Mouse (Mus musculus) frontal cortex, adult (tissue): ENCODE data around the gene Fbxl20.
A peak's percentile ranks its signal among the peaks of the same experiment; 100 is the strongest.
"Not testable (repeated sequence)": the region's sequence is repeated elsewhere in the genome, so short reads cannot be mapped to it uniquely, and the experiment has no call there.

ENCODE experiments used
- ATAC-seq: cut with Nextera tagmentation; 2 replicates; pipeline ENCODE4 v1.9.2; 2017; ENCODE audit warnings: mild to moderate bottlenecking, moderate library complexity, mixed read lengths; ENCODE audit not compliant: low TSS enrichment

Gene Fbxl20

GRCm38 (mm10) chr11:98149786-98150624 is at the start of gene Fbxl20:
Gene Fbxl20, minus strand, starts transcription at chr11:98150403.
- ATAC-seq = peak; percentile 88

- peak; percentile 99 for ATAC-seq
Measured at GRCm38 (mm10) chr11:98192901-98193805, 43.0 kb upstream of the Fbxl20 start, which contains the start of gene Med1. Gene Med1, minus strand, starts transcription at chr11:98193293.

GRCm38 (mm10) chr11:98190820-98191219 is 40.6 kb upstream of the Fbxl20 start:
- ATAC-seq = no peak

- ATAC-seq = no peak
Measured at GRCm38 (mm10) chr11:98187640-98188395, 37.6 kb upstream of the Fbxl20 start.

- ATAC-seq = not testable (repeated sequence)
Measured at GRCm38 (mm10) chr11:98182149-98182548, 31.9 kb upstream of the Fbxl20 start.

GRCm38 (mm10) chr11:98168400-98168799 is 18.2 kb upstream of the Fbxl20 start:
- no peak for ATAC-seq

- ATAC-seq = no peak
Measured at GRCm38 (mm10) chr11:98155094-98155493, 4.9 kb upstream of the Fbxl20 start.

GRCm38 (mm10) chr11:98150625-98151156 is 488 bp upstream of the Fbxl20 start:
- no peak for ATAC-seq

GRCm38 (mm10) chr11:98149304-98149750 is 876 bp downstream of the Fbxl20 start:
- peak; percentile 85 for ATAC-seq

- peak; percentile 35 for ATAC-seq
Measured at GRCm38 (mm10) chr11:98148551-98149301, 1.5 kb downstream of the Fbxl20 start.

- ATAC-seq = no peak
Measured at GRCm38 (mm10) chr11:98145856-98146255, 4.3 kb downstream of the Fbxl20 start.

- ATAC-seq = no peak
Measured at GRCm38 (mm10) chr11:98142545-98142944, 7.7 kb downstream of the Fbxl20 start.

- no peak for ATAC-seq
Measured at GRCm38 (mm10) chr11:98138894-98139293, 11.3 kb downstream of the Fbxl20 start.

- ATAC-seq = no peak
Measured at GRCm38 (mm10) chr11:98137836-98138235, 12.4 kb downstream of the Fbxl20 start.

GRCm38 (mm10) chr11:98134951-98135350 is 15.3 kb downstream of the Fbxl20 start:
- no peak for ATAC-seq

- no peak for ATAC-seq
Measured at GRCm38 (mm10) chr11:98123424-98123823, 26.8 kb downstream of the Fbxl20 start.

- peak; percentile 44; the same call in 1 of the 2 replicates for ATAC-seq
Measured at GRCm38 (mm10) chr11:98114363-98114762, 35.8 kb downstream of the Fbxl20 start.

- no peak for ATAC-seq
Measured at GRCm38 (mm10) chr11:98113504-98113903, 36.7 kb downstream of the Fbxl20 start.

GRCm38 (mm10) chr11:98109706-98110105 is 40.5 kb downstream of the Fbxl20 start:
- no peak for ATAC-seq

GRCm38 (mm10) chr11:98101332-98101731 is 48.9 kb downstream of the Fbxl20 start:
- ATAC-seq = no peak

GRCm38 (mm10) chr11:98090583-98090982 is 59.6 kb downstream of the Fbxl20 start:
- no peak for ATAC-seq
